Mouse (Mus musculus) WW6 (cell line): ENCODE measurements at regions not wholly inside any gene's neighbourhood (a gene's known extent, or its start where the extent isn't known, plus 50 kb on each side); places are given as distances from the start of the nearest gene placed in this dataset.

Source experiments
- DNase-seq: peaks from one replicate; pipeline ENCODE4 v3.0.0-alpha.2; 2013; ENCODE audit warnings: low read depth, low spot score

- no peak for DNase-seq
Observed at GRCm38 (mm10) chr4:54602513-54603205, 342.2 kb upstream of the Zfp462 start.

DNA sequence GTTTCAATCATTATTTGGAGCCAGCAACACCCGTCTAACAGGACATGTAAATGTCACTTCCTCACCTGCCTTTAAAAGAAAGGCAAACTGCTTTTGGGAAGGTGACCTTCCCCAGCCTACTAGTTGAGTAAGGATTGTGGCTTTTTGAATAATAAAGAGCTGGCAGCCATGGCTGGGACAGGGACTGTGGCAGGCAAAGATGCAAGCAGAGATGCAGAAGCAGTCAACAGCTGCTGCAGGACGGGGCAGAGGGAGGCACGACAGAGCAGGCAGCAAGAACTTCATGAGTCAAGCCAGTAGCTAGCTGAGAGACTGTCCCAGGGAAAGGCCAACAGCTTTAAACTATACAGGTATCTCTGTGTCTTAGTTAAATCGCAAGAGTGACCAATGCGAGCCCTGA is 334.7 kb upstream of the Zfp462 start:
- no peak for DNase-seq

DNA sequence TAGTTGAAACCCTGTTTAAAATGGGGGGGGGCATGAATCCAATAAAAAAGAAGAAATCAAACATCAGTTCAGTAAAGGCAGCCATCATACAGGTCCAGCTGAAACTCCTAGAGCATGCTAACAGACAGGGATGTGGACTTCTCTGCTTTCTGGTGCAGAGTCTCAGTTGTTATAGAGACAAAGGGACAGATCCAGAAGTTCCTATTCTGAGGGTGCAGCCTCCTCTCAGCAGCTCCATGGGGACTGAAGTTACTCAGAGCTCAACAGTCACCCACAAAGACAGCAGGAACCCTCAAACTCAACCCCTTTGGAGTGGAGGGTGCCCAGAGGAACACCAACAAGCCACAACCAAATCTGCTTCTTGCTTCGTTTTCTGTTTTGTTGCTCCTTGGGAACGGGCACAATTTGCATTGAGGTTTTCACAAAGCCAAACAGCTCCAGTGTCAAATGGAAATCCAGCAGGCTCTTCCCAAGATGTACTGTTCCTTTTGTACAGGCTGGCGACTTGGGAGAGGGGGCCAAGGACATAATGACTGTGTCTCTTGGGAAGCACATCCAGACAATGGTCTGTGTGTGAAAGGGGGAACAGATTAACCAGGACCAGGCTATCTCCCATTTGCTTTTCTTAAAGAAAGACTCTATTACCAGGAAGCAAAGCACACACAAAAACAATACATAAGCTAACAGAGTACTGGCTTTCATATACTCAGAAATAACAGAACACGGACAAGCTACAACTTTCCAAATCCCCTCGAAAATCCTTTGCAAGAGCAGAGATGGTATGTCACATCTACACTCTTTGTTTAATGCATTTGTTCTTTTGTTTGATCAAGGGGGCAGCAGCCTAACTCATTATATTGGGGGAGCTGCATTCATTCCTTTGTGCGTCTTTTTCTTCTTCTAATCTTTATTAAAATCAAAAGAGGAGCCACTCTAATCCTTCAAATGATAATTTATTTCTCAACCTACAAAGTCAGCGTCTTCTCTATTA is 332.6 kb upstream of the Zfp462 start:
- DNase-seq = no peak

DNA sequence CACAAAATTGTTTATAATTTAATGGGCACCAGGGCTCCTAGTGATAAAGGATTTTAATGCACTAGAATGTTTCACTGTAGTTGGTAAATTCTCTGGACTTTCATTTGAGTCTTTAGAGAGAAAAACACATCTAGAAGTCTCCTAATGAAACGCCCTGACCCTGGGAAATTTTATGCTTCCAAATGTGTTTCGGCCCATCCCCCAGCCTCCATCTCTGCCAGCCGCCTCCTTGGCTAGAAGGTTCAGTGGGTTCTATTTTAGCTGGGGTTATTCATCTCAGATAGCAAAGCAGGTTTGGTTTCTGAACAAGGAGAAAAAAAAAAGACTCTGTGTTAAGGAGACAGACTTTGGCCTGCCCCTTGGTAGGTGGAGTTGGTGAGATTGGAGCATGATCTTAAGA is 331.8 kb upstream of the Zfp462 start:
- no peak for DNase-seq

DNA sequence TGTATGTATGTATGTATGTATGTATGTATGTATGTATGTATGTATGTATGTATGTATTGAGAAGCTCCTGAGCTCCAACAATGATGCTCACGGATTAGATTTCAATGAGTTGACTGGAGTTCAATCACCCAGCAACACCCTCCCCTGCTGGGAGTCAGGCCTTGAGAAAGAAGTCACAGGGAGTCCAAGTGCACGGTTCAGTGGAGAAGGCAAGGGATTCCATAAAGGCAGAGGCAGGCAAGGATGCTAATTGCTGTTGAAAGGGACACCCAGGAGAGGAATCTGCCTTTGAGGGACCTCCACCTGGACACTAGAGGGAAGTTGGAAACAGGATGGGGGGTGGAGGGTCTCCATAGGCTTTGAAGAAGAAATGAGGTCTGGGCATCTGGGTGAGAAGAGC is 331.2 kb upstream of the Zfp462 start:
- no peak for DNase-seq

- no peak for DNase-seq
Observed at GRCm38 (mm10) chr4:54615886-54616285, 329.0 kb upstream of the Zfp462 start.

GRCm38 (mm10) chr4:54624024-54624873 is 320.6 kb upstream of the Zfp462 start:
- no peak for DNase-seq

DNA sequence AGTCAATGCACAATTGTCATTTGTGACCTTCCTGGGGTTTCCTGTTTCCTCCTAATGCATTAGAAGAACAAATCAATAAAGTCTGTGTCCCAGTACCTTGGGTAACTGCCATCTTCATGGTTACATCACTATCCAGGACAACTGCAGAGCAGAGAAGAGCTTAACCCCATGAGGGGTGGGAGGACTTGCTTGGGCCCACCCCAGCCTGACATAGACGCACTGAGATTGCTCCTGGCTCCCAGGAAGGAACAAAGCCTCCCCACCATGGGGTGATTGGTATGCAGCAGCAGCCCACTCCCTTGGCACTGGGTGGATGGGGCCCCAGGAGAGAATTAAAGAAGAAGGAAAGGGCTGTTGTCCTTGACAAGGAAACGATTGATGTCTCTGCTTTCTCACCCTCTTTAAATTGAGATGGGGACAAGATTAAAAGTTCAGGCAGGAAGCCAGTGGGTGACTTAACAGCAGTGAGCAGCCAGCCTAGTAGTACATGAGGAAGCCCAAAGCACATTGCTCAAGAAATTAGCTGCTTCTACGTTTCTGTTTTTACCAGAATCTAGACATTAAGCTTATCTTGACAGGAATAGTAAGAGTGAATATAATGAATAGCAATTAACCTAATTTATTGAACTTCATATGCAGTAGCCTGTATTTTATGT is 307.7 kb upstream of the Zfp462 start:
- no peak for DNase-seq

DNA sequence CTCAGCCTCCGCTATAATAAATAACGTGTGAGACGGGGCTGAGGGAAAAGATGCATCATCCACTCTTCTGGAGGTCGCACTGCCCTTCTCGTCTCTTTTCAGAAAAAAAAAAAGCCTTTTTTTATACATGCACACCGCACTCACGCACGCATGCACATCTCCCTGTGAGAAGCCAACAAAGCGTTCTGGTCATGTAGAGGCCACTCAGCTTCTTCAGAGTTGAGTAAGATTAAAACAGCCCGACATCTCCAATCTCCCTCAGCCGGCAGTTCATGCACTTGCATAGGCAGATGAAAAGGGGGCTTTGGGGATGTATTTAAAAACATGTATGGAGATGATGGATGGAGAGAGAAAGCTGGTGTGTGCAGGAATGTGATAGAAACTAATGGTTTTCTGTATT is 298.8 kb upstream of the Zfp462 start:
- no peak for DNase-seq

- DNase-seq = no peak
Observed at GRCm38 (mm10) chr4:54646459-54646858, 298.4 kb upstream of the Zfp462 start.

GRCm38 (mm10) chr4:54648254-54648653 is 296.6 kb upstream of the Zfp462 start:
- no peak for DNase-seq

GRCm38 (mm10) chr4:54651646-54652110 is 293.2 kb upstream of the Zfp462 start:
- no peak for DNase-seq

DNA sequence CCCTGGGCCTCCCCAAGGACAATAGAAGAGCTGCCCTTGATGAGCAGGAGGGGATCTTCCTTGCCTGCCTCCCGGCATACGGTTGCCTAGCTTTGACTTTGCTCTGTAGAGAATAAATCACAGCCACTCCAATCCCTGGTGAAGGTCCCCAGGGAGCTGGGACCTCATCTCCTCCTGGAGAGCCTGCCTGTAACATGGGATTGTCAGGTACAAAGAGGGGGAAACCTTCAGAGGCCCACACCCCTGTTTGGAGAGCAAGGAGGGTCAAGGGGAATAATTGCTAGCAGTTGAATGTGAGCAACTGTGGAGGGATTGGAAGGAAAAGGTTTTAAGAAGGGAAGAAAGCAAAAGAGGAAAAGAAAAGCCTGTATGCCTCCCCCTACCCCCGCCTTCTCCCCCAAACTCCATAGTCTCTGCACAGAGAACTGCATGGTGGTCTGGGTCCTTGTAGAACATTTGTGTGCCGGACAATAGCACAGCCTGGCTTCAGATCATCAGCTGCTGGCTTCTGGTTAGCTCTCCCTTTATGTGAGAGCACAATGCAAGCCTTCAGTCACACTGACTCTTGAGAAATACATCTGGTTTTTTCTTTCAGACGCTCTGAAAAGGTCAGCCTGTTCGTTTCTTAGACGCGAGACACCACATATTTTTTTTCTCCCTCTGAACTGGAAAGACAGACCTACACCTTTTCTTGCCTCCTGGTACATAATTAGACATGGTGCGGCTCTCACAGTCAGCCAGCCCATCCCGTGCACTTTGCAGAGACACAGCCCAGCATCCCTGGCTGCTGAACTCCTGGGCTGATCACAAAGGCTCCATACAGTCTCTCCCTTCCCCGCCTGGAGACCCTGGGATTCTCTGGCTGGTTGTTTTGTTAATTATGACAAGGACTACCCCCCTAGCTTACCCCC is 292.5 kb upstream of the Zfp462 start:
- DNase-seq = no peak

- no peak for DNase-seq
Observed at GRCm38 (mm10) chr4:54653097-54653776, 291.6 kb upstream of the Zfp462 start.
